In genomic region chr12:111094073-111094472, GRCm38 (mm10) we compare ENCODE assay signal across 13 mouse cellular contexts. TPM values are rescaled to one million over a fixed set of nuclear protein-coding genes. Genes with fewer than 3 reads are reported as not detected.
DNase-seq lines count a peak whose midpoint lies in the region; ATAC-seq and TF ChIP-seq lines count a peak whose summit lies in the region.
"Had no signal": no experiment of that assay in that cellular context is flagged by ENCODE, and none has a peak within 500 bp of the region (broad histone marks: within the 10 kb centered on the region; RNA-seq: fewer than 3 reads in every experiment).

No protein-coding gene starts in this region.

- H3K27ac ChIP-seq in liver, adult 2 months (replicated peaks; ENCODE audit: insufficient read depth, low read depth, low read length) = peak overlapping the region; percentile 40; the same call in 1 of the 2 replicates
- peak overlapping the region; percentile 21; the same call in 1 of the 2 replicates for H3K27ac ChIP-seq in liver, embryonic 16.5 days (ENCODE audit: low read length)
- peak overlapping the region; percentile 23; the same call in 1 of the 2 replicates for H3K27ac ChIP-seq in stomach, embryonic 16.5 days (ENCODE audit: low read length)

- intact Hi-C loops in heart, postnatal 36 days (cut with DNase I) = loop anchor here (5.0 kb wide), 1 partner anchor 318 kb away; no protein-coding TSS in a partner anchor

- 58% methylated on average over 5 of the region's 5 CpGs for WGBS in liver, adult 2 months
- 21% methylated on average over 5 of the region's 5 CpGs for WGBS in liver, embryonic 16.5 days (ENCODE audit: insufficient replicate concordance)
- WGBS in stomach, embryonic 16.5 days = 55% methylated on average over 5 of the region's 5 CpGs

- H3K4me2 ChIP-seq in liver, embryonic 16.5 days (ENCODE audit: low read depth, low read length) = no peak overlapping the region
- H3K4me2 ChIP-seq in stomach, embryonic 16.5 days (ENCODE audit: low read depth, low read length) = no peak overlapping the region

- no peaks in the 10 kb centered on the region for H3K36me3 ChIP-seq in liver, adult 2 months (ENCODE audit: control insufficient read depth, insufficient read depth, low read length)
- H3K36me3 ChIP-seq in liver, embryonic 16.5 days (ENCODE audit: control insufficient read depth, insufficient read depth) = no peaks in the 10 kb centered on the region; the same call in 1 of the 2 replicates
- peaks cover 2% of the 10 kb centered on the region; the same call in 1 of the 2 replicates for H3K36me3 ChIP-seq in stomach, embryonic 16.5 days (ENCODE audit: control insufficient read depth, insufficient read depth, low read length)

- H3K27me3 ChIP-seq in liver, adult 2 months (ENCODE audit: control insufficient read depth, insufficient read depth, low read length) = no peaks in the 10 kb centered on the region
- no peaks in the 10 kb centered on the region for H3K27me3 ChIP-seq in liver, embryonic 16.5 days (ENCODE audit: control insufficient read depth, insufficient read depth, low read depth, low read length)
- no peaks in the 10 kb centered on the region for H3K27me3 ChIP-seq in stomach, embryonic 16.5 days (ENCODE audit: control insufficient read depth, insufficient read depth, low read length)
- H3K27me3 ChIP-seq: Patski had no signal

- H3K4me3 ChIP-seq in liver, adult 2 months (ENCODE audit: insufficient read depth, low read depth, low read length) = no peak overlapping the region
- H3K4me3 ChIP-seq in liver, embryonic 16.5 days (ENCODE audit: low read depth, low read length) = no peak overlapping the region
- no peak overlapping the region for H3K4me3 ChIP-seq in stomach, embryonic 16.5 days (replicated peaks; ENCODE audit: low read length)

- H3K4me1 ChIP-seq in liver, adult 2 months (ENCODE audit: control insufficient read depth, insufficient read depth, low read length) = peaks cover 30% of the 10 kb centered on the region
- H3K4me1 ChIP-seq in liver, embryonic 16.5 days (ENCODE audit: control insufficient read depth, low read depth, low read length) = peaks cover 11% of the 10 kb centered on the region
- peaks cover 3% of the 10 kb centered on the region; the same call in 1 of the 2 replicates for H3K4me1 ChIP-seq in stomach, embryonic 16.5 days (ENCODE audit: control insufficient read depth, insufficient read depth, low read length)

- TF ChIP-seq POLR2A in liver, adult 2 months (IDR thresholded peaks at IDR 0.05; ENCODE audit: extremely low read depth, insufficient read depth, low read length) = no peak

- TF ChIP-seq CTCF in liver, adult 2 months (IDR thresholded peaks at IDR 0.05; ENCODE audit: low read depth, low read length) = no peak

- no peaks in the 10 kb centered on the region for H3K9me3 ChIP-seq in liver, embryonic 16.5 days (replicated peaks; ENCODE audit: control insufficient read depth, low read length)
- no peaks in the 10 kb centered on the region for H3K9me3 ChIP-seq in stomach, embryonic 16.5 days (replicated peaks; ENCODE audit: control insufficient read depth, low read length)

- 0 out of 2 replicates have a peak, but pooled peaks have one; percentile 50 for ATAC-seq in liver, embryonic 16.5 days (ENCODE audit: low read depth)
- ATAC-seq in stomach, embryonic 16.5 days (ENCODE audit: insufficient read depth, low FRiP score) = no peak
- ATAC-seq: forebrain, embryonic 14.5 days; Patski had no signal

- H3K79me2 ChIP-seq in liver, adult 2 months (ENCODE audit: control insufficient read depth, insufficient read depth, low read length) = peaks cover 2% of the 10 kb centered on the region; the same call in 1 of the 2 replicates

- no peak overlapping the region for H3K9ac ChIP-seq in liver, adult 2 months (ENCODE audit: low read depth, low read length)
- H3K9ac ChIP-seq in liver, embryonic 16.5 days (ENCODE audit: low read depth, low read length) = no peak overlapping the region
- no peak overlapping the region for H3K9ac ChIP-seq in stomach, embryonic 16.5 days (ENCODE audit: low read length)

- peak; percentile 6 to 12 for DNase-seq in heart, adult 18-20 months
- DNase-seq in heart, postnatal 36 days = no peak
- DNase-seq in liver, adult 2 months (ENCODE audit: extremely low read depth, low read depth, low spot score) = peak; percentile 33
- DNase-seq in liver = no peak
- no peak for DNase-seq in adrenal gland, adult 2 months
- DNase-seq in neural tube, embryonic 10.5 days (ENCODE audit: extremely low spot score, low spot score) = no peak
- DNase-seq: adrenal gland, postnatal 10 days; cerebellum, adult 11 months; gastrocnemius, postnatal 36 days had no signal

RNA-seq across cellular contexts. Expression of gene Rcor1, which starts 54.9 kb away (rescaled TPM):
- 10 to 100 TPM; 14.7 to 15.0 TPM for total RNA-seq in heart, adult 18-20 months (2021)
- 10 to 100 TPM; 15.0 to 16.0 TPM for total RNA-seq in heart, postnatal 36 days (2021)
- 4.4 and 5.9 TPM in 2 replicates for total RNA-seq in liver, adult 2 months (2014; rRNA removed)
- 3.4 and 5.3 TPM in 2 replicates for polyA plus RNA-seq in liver, adult 2 months (2012; rRNA removed)
- polyA plus RNA-seq in liver, embryonic 16.5 days (2015; fragmentation: Nextera tagmentation; extraction: Ambion mirVana) = 4.1 and 4.4 TPM in 2 replicates
- polyA plus RNA-seq in stomach, embryonic 16.5 days (2015; fragmentation: Nextera tagmentation; extraction: Ambion mirVana) = 9.5 and 10.9 TPM in 2 replicates
- total RNA-seq in adrenal gland, adult 2 months (2021) = 10 to 100 TPM; 35.7 to 63.8 TPM
- 5.3 and 8.0 TPM in 2 replicates for polyA plus RNA-seq in adrenal gland, adult 2 months (2012; rRNA removed)

Comparison
In these comparisons a context has a peak if more than half of its experiments do, and no peak if none do; other contexts are left out.
1. DNase-seq: peak in heart, adult 18-20 months (2 of 2) and liver, adult 2 months (single experiment); none in heart, postnatal 36 days (0 of 2), liver (single experiment), adrenal gland, adult 2 months (single experiment) and neural tube, embryonic 10.5 days (single experiment).
2. Peak in every context shown above with its lines, with median percentiles within 50 percentile points of each other: H3K27ac ChIP-seq.